Mouse (Mus musculus) CH12.LX (cell line): Measurements from ENCODE around the gene Prss30. TPM values are rescaled to one million over a fixed set of nuclear protein-coding genes. Genes with fewer than 3 reads are reported as not detected.

Source experiments
- DNase-seq: peaks from one replicate; pipeline ENCODE4 v3.0.0-alpha.2; 2013; ENCODE audit errors: extremely low read depth
- H3K27ac ChIP-seq: 2 replicates; pipeline ENCODE4 v1.5.1; 2012; ENCODE audit warnings: low read depth, mild to moderate bottlenecking, control low read depth, moderate library complexity; ENCODE audit not compliant: insufficient read depth
- H3K27me3 ChIP-seq: replicated peaks from 2 replicates; pipeline ENCODE3; 2012; ENCODE audit warnings: inconsistent platforms
- H3K36me3 ChIP-seq, 2 experiments: replicated peaks in 1 of 2; 2 replicates each; pipeline versions ENCODE3 to v1.6.1; 2012; ENCODE audit warnings: inconsistent platforms in 1 of 2, low read length in 1 of 2, mild to moderate bottlenecking in 1 of 2, mixed read lengths in 1 of 2, moderate library complexity in 1 of 2; ENCODE audit not compliant: control insufficient read depth in 1 of 2, insufficient read depth in 1 of 2
- H3K4me1 ChIP-seq, 2 experiments: 2 replicates each; pipeline ENCODE4 v1.6.1; 2012; ENCODE audit warnings: inconsistent platforms in 1 of 2, moderate library complexity in 1 of 2; ENCODE audit not compliant: insufficient read depth in 2 of 2, control insufficient read depth in 1 of 2
- H3K4me2 ChIP-seq: 2 replicates; pipeline ENCODE4 v1.6.1; 2012; ENCODE audit warnings: low read depth, mild to moderate bottlenecking, control low read depth; ENCODE audit not compliant: poor library complexity, insufficient read depth, severe bottlenecking
- H3K4me3 ChIP-seq, 3 experiments: fragments of 150-350 bp in 1 of 3; sonication (generic) in 1 of 3; replicated peaks in 1 of 3; 2 replicates each; pipeline versions ENCODE3 to v1.5.1; 2011 to 2012; ENCODE audit warnings: low read depth in 2 of 3, low read length in 2 of 3, mild to moderate bottlenecking in 2 of 3, moderate library complexity in 2 of 3, control low read depth in 1 of 3, improper control_type of control experiment in 1 of 3, inconsistent platforms in 1 of 3, mixed read lengths in 1 of 3; ENCODE audit not compliant: poor library complexity in 1 of 3
- H3K79me2 ChIP-seq: replicated peaks from 2 replicates; pipeline ENCODE4 v1.6.1; 2012; ENCODE audit warnings: mild to moderate bottlenecking, moderate library complexity; ENCODE audit not compliant: control insufficient read depth, poor library complexity, insufficient read depth, severe bottlenecking; ENCODE audit errors: extremely low read depth
- H3K9ac ChIP-seq: 2 replicates; pipeline ENCODE4 v1.6.1; 2012; ENCODE audit warnings: low read depth, mild to moderate bottlenecking, control low read depth, moderate library complexity; ENCODE audit not compliant: insufficient read depth
- H3K9me3 ChIP-seq: replicated peaks from 2 replicates; pipeline ENCODE3; 2012; ENCODE audit warnings: low read length, inconsistent platforms, mixed read lengths
- CHD1 ChIP-seq: IDR thresholded peaks from 2 replicates; pipeline ENCODE4 v1.6.1; 2012; ENCODE audit warnings: low read depth, low read length, improper control_type of control experiment, inconsistent platforms
- E2F4 ChIP-seq: IDR thresholded peaks from 2 replicates; pipeline ENCODE4 v1.6.1; 2011; ENCODE audit warnings: low read depth, low read length, improper control_type of control experiment; ENCODE audit not compliant: insufficient replicate concordance
- EP300 ChIP-seq: IDR thresholded peaks from 2 replicates; pipeline ENCODE4 v1.6.1; 2011; ENCODE audit warnings: low read length, improper control_type of control experiment
- ETS1 ChIP-seq: conservative IDR thresholded peaks from 2 replicates; pipeline ENCODE4 v1.6.1; 2012; ENCODE audit warnings: low read depth, mild to moderate bottlenecking, inconsistent platforms, low read length, improper control_type of control experiment, moderate library complexity
- MAFK ChIP-seq: IDR thresholded peaks from 2 replicates; pipeline ENCODE4 v1.6.1; 2011; ENCODE audit warnings: low read length, improper control_type of control experiment; ENCODE audit not compliant: insufficient replicate concordance
- MAX ChIP-seq: IDR thresholded peaks from 2 replicates; pipeline ENCODE4 v1.6.1; 2011; ENCODE audit warnings: low read length, improper control_type of control experiment
- MAZ ChIP-seq: IDR thresholded peaks from 2 replicates; pipeline ENCODE4 v1.6.1; 2012; ENCODE audit warnings: low read depth, mild to moderate bottlenecking, inconsistent platforms, low read length, improper control_type of control experiment, moderate library complexity
- MEF2A ChIP-seq: IDR thresholded peaks from 2 replicates; pipeline ENCODE4 v1.6.1; 2014; ENCODE audit warnings: low read depth, mild to moderate bottlenecking, inconsistent platforms, low read length, improper control_type of control experiment, borderline replicate concordance
- MXI1 ChIP-seq: IDR thresholded peaks from 2 replicates; pipeline ENCODE4 v1.6.1; 2011; ENCODE audit warnings: mild to moderate bottlenecking, low read depth, low read length, improper control_type of control experiment
- MYC ChIP-seq: IDR thresholded peaks from 2 replicates; pipeline ENCODE4 v1.6.1; 2011; ENCODE audit warnings: low read depth, mild to moderate bottlenecking, improper control_type of control experiment, low read length
- NRF1 ChIP-seq: IDR thresholded peaks from 2 replicates; pipeline ENCODE4 v1.6.1; 2014; ENCODE audit warnings: low read depth, mild to moderate bottlenecking, inconsistent platforms, low read length, improper control_type of control experiment, moderate library complexity
- POLR2AphosphoS2 ChIP-seq: IDR thresholded peaks from 2 replicates; pipeline ENCODE4 v1.6.1; 2011; ENCODE audit warnings: low read depth, low read length, improper control_type of control experiment
- RCOR1 ChIP-seq: conservative IDR thresholded peaks from 2 replicates; pipeline ENCODE4 v1.6.1; 2012; ENCODE audit warnings: low read depth, mild to moderate bottlenecking, inconsistent platforms, low read length, improper control_type of control experiment
- SIN3A ChIP-seq: IDR thresholded peaks from 2 replicates; pipeline ENCODE4 v1.6.1; 2012; ENCODE audit warnings: low read length, improper control_type of control experiment, inconsistent platforms
- TBP ChIP-seq: conservative IDR thresholded peaks from 2 replicates; pipeline ENCODE4 v1.6.1; 2011; ENCODE audit warnings: low read depth, low read length, improper control_type of control experiment
- UBTF ChIP-seq: IDR thresholded peaks from 2 replicates; pipeline ENCODE4 v1.6.1; 2012; ENCODE audit warnings: low read depth, mild to moderate bottlenecking, inconsistent platforms, low read length, improper control_type of control experiment, moderate library complexity
- USF1 ChIP-seq: IDR thresholded peaks from 2 replicates; pipeline ENCODE4 v1.6.1; 2014; ENCODE audit warnings: low read depth, mild to moderate bottlenecking, inconsistent platforms, low read length, improper control_type of control experiment
- ZC3H11A ChIP-seq: IDR thresholded peaks from 2 replicates; pipeline ENCODE4 v1.6.1; 2012; ENCODE audit warnings: low read depth, mild to moderate bottlenecking, inconsistent platforms, low read length, improper control_type of control experiment
- ZMIZ1 ChIP-seq: IDR thresholded peaks from 2 replicates; pipeline ENCODE4 v1.6.1; 2012; ENCODE audit warnings: low read depth, mild to moderate bottlenecking, inconsistent platforms, low read length, improper control_type of control experiment
- ZNF384 ChIP-seq: IDR thresholded peaks from 2 replicates; pipeline ENCODE4 v1.6.1; 2012; ENCODE audit warnings: low read depth, low read length, improper control_type of control experiment, inconsistent platforms
- dilution Hi-C: fragments of 300-500 bp; cut with MboI; formaldehyde crosslinking; loops from 2 replicates; pipeline ENCODE4 v1.14.3; 2020; ENCODE audit warnings: low sequenced_read_pairs; ENCODE audit not compliant: extremely low pct_unique_long_range_greater_than_20kb, extremely low pct_ligation_motif_present
- in situ Hi-C: fragments of 300-500 bp; cut with MboI; formaldehyde crosslinking; loops from 3 replicates; pipeline ENCODE4 v1.14.3; 2019; ENCODE audit warnings: low sequenced_read_pairs, low pct_ligation_motif_present, low pct_unique_long_range_greater_than_20kb, mixed read lengths
- polyA plus RNA-seq: library from polyadenylated mRNA; unstranded; fragments of >175 nt; gene quantifications from 2 replicates; pipeline ENCODE4 v1.2.1, GENCODE M21; 2012; ENCODE audit warnings: low read depth; ENCODE audit not compliant: insufficient read length
- total RNA-seq, 2 experiments: library from RNA; depleted of rRNA; stranded (reverse); fragments of 300-350 nt in 1 of 2; fragments of >200 nt in 1 of 2; gene quantifications; 2 replicates each; pipeline ENCODE4 v1.2.3; 2012 to 2014

The Prss30 gene
- total and polyA plus RNA-seq, 3 experiments, result 0.30 to 0.69 TPM; not detected in 1

GRCm38 (mm10) chr17:23965805-23966425 lies 14.5 kb downstream of the Prss30 start:
- in situ Hi-C loops, result loop anchor here (10.0 kb wide), 3 partner anchors 101 to 301 kb away; partner anchors contain the start of genes Bicdl2, Flywch1 and Prss21

GRCm38 (mm10) chr17:23961573-23962122 lies 18.7 kb downstream of the Prss30 start:
- H3K36me3 ChIP-seq, result no peaks in the 10 kb centered on the region
- no peaks in the 10 kb centered on the region for H3K9me3 ChIP-seq
- TF ChIP-seq RCOR1 (no peak), UBTF (no peak), MAFK (no peak), MAZ (no peak), POLR2AphosphoS2 (no peak), ETS1 (no peak), ZMIZ1 (no peak)
- in situ Hi-C loops, result loop anchor here (10.0 kb wide), 3 partner anchors 97 to 297 kb away; partner anchors contain the start of genes Bicdl2, Flywch1 and Prss21
- dilution Hi-C loops, result no loop called here
- H3K4me2 ChIP-seq, result no peak overlapping the region
- H3K79me2 ChIP-seq, result no peaks in the 10 kb centered on the region
- H3K27me3 ChIP-seq, result no peaks in the 10 kb centered on the region
- DNase-seq, result no peak
- H3K27ac ChIP-seq, result no peak overlapping the region
- H3K4me3 ChIP-seq, result no peak overlapping the region
- H3K4me1 ChIP-seq, result peaks cover 10 to 19% of the 10 kb centered on the region in 2 experiments
- H3K9ac ChIP-seq, result no peak overlapping the region

More at GRCm38 (mm10) chr17:23965805-23966425, 14.5 kb downstream of the Prss30 start:
- H3K4me2 ChIP-seq, result no peak overlapping the region
- peaks cover 21 to 44% of the 10 kb centered on the region in 2 experiments for H3K4me1 ChIP-seq
- H3K4me3 ChIP-seq, result no peak overlapping the region
- H3K79me2 ChIP-seq, result no peaks in the 10 kb centered on the region
- no peak overlapping the region for H3K27ac ChIP-seq
- DNase-seq, result no peak
- TF ChIP-seq E2F4, result no peak
- no peak for TF ChIP-seq MYC
- TF ChIP-seq TBP, result no peak
- no peak for TF ChIP-seq MXI1
- TF ChIP-seq EP300, result no peak
- TF ChIP-seq ZC3H11A, result no peak
- no peak for TF ChIP-seq MAX
- TF ChIP-seq SIN3A, result no peak
- TF ChIP-seq ZMIZ1, result no peak
- TF ChIP-seq MEF2A, result no peak
- no peak for TF ChIP-seq CHD1
- TF ChIP-seq ZNF384, result no peak
- TF ChIP-seq USF1, result no peak
- no peak for TF ChIP-seq NRF1
- TF ChIP-seq, all 38 proteins: peak for 0
- Histone ChIP-seq H3K9me3 (no peaks in the 10 kb centered on the region), H3K27me3 (no peaks in the 10 kb centered on the region), H3K36me3 (no peaks in the 10 kb centered on the region), H3K9ac (no peak overlapping the region)
- dilution Hi-C loops, result no loop called here
